Mouse (Mus musculus) cerebellum, adult 9-10 months (tissue): Measurements from ENCODE around the gene Yipf1.
"Not testable (repeated sequence)": the region's sequence is repeated elsewhere in the genome, so short reads cannot be mapped to it uniquely, and the experiment has no call there.

Source experiments
- DNase-seq: peaks from one replicate; pipeline ENCODE4 v3.0.0; 2022

The Yipf1 gene

DNA sequence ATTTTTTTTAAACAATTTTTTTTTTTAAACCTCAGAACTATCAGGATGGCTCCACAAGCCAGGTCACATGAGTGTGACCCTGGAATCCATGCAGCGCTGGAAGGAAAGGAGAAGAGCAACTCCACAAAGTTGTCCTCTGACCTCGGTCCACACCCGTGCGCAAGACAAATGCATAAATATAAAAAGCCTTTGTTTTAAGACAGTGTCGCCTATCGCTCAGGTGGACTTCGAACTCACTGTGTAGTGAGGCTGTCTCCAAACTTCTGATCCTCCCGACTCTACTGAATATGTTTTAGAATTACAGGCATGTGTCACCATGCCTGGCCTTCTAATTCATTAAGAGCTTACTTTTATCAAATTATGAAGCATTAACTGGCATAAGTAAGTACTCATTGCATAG, 14.4 kb downstream of the Yipf1 start:
- no peak for DNase-seq

DNA sequence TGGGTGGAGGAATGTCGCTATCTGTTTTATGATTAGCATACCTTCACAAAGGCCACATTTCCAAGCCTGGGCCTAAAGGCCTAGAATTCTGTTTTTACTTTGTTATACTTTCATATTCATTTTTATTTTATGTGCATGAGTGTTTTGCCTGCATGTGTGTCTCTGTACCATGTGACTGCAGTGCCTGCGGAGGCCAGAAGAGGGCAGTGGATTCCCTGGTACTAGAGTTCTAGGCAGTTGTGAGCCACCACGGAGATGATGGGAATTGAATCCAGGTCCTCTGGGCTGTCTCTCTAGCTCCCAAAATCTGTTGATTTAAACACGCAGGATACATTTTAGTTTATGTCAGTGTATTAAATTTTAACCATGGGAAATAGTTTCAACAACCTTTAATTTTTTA, 19.4 kb downstream of the Yipf1 start:
- no peak for DNase-seq

DNA sequence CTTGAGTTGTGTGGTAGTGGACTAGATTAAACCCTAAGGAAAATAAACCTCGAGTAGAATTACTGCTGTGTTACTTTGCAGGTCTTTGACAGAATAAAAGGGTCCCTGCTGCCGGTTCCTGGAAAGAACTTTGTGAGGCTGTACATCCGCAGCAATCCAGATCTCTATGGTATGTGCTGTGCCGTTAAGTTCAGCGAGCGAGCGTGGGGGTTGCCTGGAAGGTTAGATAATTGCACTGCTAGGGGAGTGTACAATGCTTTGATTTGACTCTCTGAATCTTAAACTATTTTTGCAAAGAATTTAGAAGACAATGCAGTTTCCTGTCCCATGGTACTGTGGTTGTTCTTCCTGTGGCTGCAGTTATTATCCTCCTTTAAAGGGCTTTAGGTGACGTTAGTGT, 22.2 kb downstream of the Yipf1 start:
- DNase-seq = no peak

DNA sequence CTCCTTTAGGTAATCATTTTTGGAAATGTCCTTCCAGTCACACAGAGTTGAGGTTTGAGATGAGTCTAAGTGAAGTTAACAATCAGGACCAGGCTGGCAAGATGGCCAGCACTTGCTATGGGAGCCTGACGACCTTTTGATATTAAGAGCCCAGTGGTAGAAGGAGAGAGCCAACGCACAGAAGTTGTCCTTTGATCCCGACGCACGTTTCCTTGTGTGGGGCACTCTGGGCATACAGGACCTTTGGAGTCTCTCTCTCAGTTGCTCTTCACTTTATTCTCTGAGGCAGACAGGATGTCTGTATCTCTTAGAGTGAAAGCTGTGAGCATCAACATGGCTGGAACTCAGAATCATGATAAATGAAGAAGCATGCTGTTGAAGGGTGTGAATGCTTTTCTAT, 23.3 kb downstream of the Yipf1 start:
- DNase-seq = no peak

DNA sequence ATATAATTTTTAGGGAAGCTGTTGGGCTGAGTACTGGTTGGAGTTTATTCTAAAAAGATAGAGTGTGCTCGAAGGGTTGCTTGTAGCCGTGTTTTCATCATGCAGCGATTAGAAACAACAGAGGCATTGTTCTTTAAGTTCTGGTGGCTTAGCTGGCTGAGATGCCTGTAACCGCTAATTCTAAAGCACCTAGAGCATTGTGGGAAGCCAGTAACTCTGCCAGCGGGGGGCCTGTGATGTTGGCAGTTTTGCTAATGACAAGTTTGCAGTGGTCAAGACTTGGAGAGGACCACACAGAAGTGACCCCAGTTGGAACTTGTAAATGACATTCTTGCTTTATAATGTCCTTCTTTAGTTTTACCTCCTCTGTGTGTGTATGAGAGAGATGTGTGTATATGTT, 27.2 kb downstream of the Yipf1 start:
- no peak for DNase-seq

DNA sequence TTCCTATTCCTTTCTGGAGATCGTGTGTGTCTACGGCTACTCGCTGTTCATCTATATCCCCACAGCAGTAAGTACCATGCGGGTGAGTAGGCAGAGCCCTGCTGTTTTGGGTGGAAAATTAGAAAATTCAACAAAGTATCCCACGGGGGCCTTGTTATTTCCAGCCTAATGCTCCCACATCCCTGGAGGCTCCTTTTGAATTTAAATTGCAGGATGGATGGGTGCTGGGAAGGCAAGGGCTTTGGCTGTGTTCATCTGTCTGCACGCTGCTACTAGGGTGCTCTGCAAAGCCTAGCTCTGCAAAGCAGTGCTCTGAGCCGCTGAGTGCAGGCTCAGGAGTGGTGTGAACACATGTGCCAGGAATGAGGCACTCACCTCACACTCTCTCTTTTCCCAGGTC, 30.4 kb downstream of the Yipf1 start:
- no peak for DNase-seq

DNA sequence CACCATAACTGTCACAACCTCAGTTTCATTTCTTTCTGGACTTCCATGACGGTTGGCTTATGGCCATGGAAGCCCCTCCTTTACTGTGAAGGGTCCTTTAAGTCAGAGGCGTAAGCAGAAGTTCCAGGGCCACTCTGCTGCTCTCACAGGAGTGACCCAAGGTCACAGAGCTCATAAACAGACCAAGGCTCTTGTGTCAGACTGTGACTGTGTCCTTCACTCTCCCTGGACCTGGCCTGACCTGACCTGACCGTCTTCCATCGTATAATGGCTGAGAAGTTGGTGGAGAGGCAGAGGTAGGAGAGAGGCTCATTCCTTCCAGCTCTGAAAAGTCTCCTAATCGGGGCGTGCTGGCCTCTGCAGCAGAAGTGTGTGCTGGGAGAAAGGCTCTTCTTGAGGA, 33.1 kb downstream of the Yipf1 start:
- DNase-seq = no peak

DNA sequence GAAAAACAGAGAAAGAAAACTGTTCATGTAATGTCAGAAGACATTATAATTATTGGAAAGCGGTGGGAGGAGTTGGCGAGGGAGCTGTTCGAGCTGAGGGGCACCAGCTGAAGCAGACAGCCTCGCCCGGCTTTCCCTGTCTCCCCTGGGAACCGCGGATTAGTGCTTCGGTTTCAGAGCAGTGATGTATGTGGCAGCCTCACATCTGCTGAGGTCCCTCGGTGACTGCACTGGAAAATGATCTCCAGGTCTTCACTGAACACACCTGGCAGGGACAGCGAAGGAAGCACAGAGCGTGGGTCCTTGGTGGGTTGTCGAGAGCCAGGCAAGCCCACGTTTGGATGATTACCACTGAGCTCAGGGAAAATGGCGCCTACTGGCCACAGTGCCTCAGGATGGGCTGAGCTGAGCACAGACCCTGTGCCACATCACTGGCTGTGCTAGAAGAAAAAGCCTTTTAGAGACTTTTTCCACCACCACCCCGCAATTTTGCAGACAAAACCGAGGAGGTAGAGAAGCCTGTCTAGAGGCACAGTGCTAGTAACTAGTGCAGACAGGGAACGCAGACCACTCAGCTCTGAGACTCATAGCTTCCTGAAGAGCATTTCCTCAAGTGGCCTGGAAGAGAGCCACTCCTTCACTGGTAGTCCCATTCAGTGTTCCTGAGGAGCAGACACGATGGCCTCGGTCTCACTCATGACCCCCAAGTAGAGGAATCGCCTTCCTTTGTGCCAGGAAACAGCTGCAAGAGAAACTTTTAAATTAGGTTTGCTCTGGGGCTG, 34.6 kb downstream of the Yipf1 start:
- no peak for DNase-seq

DNA sequence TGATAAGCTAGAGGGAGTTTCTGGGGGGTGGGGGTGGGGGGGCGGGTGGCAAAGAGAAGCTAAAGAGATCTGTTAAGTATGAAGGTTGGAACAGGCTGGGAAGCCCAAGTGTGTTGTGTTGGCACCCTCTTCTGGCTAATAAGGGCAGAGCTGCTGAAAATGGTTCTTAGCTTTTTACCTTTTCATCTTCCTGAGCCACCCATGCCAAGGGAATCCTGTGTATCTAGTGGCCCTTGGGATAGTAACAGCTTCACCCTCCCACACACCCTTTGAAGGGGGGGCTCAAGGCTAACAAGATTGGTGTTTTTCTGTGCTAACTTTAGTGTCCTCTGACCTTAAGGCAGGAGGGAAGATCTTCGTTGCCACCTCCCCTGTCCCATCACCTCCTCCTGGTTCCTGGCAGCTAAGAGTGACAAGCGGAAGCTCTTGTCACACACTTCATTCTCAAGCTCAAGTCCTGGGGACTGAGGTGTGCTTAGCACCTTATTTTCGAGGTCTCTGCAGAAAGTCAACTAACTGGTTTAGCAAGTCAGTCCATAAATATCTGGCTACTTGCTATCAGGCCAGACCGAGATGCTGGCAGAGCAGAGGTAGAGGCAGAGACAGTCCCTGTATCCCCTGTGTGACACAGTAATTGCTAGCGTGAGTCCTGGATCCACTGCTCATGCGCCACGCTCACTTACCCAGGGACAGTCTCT, 35.3 kb downstream of the Yipf1 start:
- DNase-seq = peak; percentile 47

DNA sequence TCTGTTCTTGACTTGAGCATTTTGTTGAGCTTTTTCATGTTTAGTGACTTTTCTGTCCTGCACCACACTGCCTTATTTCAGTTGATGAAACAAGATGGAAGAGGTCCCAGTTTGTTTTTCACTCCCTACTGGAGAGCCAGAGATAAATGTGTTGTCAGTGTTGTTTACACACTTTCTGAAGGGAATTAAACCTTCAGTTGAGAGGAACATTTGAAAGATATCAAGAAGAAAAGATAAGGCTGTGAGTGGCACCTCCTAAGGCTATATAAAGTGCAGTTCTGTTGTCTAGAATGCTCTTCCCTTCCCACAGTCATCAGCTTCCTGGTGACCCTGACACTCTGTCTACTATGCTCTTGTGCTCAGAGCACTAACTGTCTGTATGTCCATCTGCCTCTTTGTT, 37.2 kb downstream of the Yipf1 start:
- DNase-seq = no peak

DNA sequence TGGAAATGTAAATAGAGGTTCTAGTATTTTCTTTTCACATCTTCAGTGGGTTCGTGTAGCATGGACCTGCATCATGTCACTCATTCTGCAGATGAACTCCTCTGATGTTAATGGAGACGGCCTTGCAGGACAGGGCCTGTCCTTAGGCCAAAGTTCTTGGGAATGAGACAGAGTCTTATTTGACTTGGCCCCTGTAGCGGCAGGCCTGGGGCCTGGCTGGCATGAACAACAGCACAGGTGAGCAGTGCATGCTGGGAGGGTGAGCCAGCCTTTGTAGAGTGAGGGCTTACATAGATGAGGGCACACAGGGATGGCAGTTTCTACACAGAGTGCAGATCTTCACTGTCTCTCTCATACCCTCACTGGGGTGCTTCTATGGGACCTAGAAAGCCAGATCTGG, 39.4 kb downstream of the Yipf1 start:
- DNase-seq = no peak

DNA sequence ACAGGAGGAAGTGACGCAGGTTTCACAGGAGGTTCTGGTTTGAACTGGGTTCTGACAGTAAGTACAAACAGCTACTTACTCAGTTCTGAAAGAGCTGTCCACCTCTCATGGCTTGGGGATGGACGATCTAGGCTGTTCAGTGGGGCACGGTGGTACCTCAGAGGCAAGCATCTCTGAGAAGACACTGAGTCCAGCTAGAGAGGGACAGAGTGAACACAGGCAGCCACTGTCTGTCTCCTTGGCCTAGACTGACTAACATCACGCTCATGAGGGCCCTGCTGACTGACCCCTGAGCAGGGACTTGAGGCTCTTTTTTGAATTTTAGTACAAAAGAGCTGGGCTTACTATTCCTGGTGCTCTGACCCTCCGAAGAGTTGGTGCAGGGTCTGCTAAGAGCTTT, 40.0 kb downstream of the Yipf1 start:
- DNase-seq = no peak

DNA sequence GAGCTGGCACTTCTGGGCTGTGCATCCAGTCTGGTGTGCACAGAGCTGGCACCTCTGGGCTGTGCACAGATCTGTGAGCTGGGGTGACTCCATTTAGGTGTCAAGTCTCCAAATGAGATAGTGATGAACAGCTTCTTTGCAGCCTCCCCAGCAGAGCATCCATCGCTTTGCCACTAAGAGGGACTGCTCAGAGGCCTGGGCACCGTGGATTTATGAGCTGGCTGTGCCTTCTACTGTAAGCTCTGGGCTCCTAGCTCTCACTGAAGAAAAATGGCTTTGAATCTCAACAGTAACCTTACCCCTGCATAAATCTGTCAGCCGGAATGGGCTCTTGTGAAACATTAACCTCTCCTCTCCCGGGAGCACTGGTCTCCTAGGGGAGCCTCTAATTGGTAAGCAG, 40.4 kb downstream of the Yipf1 start:
- DNase-seq = no peak

DNA sequence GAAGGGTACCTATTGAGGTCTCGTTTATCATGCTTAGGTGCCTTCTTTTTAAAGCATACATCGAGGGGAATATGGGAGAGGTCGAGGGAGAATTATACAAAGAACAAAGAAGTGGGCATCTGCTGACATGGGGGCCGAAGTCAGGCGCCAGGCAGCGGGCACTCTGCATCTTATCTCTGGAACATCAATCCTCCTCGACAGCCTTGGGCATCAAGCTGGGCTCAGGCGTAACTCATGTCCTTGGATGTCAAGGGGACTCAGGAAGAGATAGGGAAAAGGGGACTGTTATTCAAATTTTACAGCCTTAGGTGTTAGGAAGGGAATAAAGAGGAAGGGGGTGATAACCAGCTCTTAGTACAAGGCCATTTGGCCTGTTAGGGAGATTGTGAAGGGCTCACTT, 43.0 kb downstream of the Yipf1 start:
- not testable (repeated sequence) for DNase-seq

DNA sequence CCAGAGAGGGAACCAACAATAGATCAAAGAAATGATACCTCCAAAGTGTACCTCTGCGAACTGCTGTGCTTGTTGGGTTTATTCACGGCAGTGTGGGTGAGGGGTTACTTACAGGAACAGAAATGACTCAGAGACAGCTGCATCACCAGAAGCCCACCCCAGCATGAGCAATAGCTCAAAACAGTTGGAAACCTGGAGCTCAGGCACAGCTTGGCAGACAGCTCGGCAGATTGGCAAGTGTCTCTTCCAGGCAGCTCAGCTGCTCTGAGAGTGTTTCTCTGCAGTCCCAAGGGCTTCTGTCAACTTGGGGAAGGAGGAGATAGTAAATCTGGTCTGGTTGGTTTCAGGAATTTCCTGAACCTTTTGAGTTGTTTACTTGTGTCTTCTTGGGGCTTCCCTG, 44.3 kb downstream of the Yipf1 start:
- DNase-seq = no peak

DNA sequence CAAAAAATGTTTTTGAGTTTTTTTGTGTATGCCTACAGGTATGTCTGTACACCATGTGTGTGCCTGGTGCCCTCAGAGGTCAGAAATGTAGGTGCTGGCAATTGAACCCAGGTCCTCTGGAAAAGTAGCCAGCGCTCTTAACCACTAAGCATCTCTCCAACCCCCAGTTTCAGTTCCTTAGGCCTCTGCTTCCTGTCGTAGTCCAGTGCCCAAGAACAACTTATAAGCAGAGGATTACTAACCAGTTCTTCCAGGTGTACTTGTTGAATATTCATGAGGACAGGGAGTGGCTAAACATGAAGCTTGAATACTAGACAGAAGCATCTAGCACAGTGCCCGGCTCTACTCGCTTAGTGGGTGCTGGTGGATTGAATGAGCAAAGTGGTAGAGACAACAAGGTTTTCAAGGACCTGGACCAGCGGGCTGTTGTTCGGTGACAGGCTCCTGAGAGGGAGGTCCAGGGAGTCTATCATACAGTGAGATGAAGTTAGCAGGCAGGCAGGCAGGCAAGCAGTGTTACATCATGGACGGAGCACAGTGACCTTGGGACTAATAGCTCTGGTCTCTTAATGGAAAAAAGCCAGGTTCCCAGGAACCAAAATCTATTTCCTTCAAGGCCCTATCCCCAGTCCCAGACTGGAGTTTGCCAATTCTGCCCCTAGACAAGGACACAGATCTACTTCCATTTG, 46.4 kb downstream of the Yipf1 start:
- DNase-seq = no peak

DNA sequence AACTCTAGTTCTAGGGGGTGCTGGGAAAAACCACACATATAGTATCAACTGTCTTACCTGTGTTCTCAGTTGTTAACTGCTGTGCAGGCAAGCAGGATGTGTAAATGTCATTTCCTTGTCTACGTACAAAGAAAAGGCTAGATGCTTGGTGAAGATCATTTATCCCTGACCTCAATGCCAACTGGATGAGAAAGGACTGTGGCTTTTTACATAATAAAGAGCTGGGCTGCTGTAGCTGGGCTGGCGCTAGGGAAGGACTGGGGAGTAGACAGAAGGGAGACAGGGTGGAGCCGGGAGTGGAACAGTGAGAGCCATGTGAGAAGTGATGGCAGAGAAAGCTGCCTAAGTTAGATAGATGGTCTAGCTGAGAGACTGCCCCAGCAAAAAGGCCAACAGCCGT, 48.6 kb downstream of the Yipf1 start:
- no peak for DNase-seq

DNA sequence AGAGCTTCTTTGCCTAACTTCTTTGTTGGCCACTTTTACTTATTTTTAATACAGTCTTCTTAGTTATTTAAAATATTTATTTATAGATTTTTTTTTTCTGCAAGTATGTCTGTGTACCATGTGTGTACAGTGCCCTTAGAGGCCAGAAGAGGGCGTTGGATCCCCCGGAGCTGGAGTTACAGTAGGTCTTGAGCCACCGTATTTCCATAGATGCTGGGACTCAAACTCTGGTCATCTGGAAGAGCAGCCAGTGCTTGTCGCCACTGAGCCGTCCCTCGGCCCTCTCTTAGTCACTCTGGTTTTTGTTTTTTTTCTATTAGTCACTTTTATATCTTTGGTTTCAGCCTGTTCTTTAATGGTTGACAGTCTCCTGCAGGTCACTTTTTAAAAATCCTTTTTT, 49.4 kb downstream of the Yipf1 start:
- no peak for DNase-seq

DNA sequence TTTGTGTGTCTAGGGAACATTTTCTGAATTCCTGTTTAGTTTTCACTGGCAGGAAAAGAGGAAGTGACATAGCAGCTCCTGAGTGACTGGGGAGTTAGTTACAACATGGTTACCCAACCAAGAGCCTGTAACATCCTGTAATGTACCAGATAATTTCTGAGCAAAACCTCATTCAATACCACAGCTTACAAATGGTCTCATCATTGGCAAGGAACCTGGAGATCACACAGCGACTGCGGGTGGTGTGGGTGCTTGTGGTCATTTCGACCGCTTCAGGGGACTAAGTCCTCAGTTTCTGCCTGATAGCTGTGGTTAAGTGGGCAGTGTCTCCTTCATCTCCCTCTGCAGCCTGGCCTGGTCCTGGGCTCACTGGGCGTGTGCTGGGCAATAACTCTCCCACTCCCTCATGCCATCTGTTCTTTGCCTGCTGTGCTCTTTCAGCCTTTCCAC, 50.1 kb downstream of the Yipf1 start:
- no peak for DNase-seq

DNA sequence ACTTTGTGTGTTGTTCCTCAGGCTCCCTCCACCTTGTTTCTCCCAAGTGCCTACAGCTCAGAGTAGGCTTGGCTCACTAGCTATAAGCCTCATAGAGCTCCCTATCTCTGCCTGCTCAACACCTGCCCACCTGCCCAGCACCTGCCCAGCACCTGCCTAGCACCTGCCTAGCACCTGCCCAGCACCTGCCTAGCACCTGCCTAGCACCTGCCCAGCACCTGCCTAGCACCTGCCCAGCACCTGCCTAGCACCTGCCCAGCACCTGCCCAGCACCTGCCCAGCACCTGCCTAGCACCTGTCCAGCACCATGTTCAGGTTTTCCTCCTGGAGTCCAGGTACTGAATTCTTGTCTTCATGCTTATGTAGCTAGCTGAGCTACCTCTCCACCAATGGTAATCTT, 52.2 kb downstream of the Yipf1 start:
- DNase-seq = not testable (repeated sequence)

DNA sequence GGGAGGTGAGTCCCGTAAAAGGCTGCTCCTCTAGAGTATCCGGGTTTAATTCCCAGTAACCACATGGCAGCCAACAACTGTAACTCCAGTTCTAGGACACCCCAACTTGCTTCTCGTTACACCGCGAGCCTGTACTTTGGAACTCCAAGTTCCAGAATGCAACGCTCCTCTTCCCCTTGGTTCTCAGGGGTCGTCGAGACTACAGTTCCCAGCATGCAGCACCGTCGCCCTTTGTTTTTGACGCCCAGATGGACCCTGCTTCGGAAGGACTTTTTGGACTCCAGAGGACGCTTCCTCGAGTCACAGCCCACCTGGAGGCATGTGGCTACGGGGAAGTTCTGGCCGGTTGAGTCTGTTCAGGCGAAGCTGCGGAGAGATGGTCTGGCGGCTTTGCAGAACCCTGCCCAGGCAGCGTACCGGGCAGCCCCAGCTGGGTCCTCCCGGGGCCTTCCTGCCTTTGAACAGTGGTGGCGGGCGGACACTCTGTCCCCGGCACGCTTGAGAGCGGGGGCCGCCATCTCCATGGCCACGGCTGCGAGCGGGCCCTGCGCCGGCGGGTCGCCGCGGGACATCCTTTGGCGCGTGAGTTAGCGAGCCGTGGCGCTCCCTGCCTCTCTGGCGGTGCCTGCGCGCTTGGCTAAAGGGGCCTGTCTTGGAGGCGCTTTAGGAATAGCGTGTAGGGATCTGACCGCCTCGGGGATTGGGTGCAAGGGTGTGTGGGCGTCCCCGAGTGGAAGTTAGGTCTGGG, 53.6 kb downstream of the Yipf1 start, which contains the start of gene Ndc1:
Ndc1 (plus strand) TSS at position 218 of the 748 bp plus-strand sequence.
- DNase-seq = peak; percentile 82

DNA sequence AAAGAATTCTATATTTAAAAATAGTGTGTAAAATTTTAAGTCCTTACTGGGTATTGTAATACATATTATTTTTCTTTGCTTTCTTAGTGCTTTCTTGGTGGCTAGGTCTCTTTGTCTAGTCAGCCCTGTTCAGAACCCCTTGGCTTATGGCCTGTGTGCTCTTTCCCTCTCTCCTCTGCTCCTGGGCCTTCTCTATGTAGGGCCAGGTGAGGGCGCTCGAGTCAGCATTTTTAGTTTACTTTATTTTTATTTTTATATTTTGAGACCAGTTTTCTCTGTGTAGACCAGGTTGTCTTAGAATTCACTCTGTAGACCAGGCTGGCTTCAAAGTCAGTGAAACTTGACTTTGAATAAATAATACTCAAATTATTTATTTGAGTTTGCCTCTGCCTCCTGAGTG, 58.1 kb downstream of the Yipf1 start:
- no peak for DNase-seq

DNA sequence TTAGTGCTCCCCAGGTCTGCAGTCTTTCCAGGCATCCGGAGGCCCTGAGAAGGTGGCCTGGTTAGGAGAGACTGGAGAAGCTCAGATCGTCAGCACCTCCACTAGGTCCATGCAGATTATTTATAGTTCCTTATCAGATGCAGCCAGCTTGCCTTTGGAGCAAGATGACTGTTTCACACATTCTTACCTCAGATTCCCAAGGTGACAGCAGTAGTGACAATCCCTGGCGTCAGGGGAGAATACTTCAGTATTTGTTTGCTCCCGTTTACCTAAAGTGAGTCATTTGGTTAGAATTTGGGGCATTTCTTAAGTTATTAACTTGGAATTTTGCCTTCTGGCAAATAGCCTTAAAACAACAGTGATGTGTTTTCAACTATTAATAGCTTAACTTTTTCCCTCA, 60.5 kb downstream of the Yipf1 start:
- DNase-seq = no peak
